Mouse (Mus musculus) heart, adult 2 months (tissue): ENCODE data around the gene Chn2.

Source experiments
- CTCF ChIP-seq: fragments of 200-600 bp; IDR thresholded peaks from 2 replicates; pipeline ENCODE4 v1.8.1; 2022; ENCODE audit warnings: antibody characterized with exemption, mild to moderate bottlenecking, moderate library complexity
- EP300 ChIP-seq: fragments of 200-500 bp; IDR thresholded peaks from 2 replicates; pipeline ENCODE4 v1.6.1; 2011; ENCODE audit warnings: low read depth, low read length, control low read depth; ENCODE audit not compliant: insufficient read depth

DNA sequence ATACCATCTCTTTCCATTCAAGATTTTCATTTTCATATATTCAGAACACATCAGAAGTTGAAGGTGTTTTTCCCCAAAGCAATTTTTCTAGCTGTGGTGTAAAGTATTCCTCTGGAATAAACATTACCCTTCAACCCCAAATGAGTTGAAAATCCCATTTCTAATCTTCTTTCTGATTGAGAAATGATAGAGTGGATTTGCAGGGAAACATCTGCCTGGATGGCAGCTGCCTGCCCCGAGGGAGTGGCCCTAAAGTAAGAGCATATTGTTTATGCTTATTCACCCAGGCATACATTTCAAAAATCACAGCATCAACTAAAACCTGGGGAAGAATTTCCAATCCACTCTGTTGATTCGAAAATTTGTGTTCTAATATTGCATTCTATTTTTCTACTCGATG, 8.6 kb upstream of the Chn2 start:
- no peak for TF ChIP-seq CTCF
- TF ChIP-seq EP300: no peak
